Mouse (Mus musculus) embryonic fibroblast, embryonic 13.5 days (primary cell): ENCODE measurements around the gene Mrpl35. TPM values are rescaled to one million over a fixed set of nuclear protein-coding genes. Genes with fewer than 3 reads are reported as not detected.

Source experiments
- H3K27ac ChIP-seq: 2 replicates; pipeline ENCODE4 v1.5.1; 2012; ENCODE audit warnings: low read length, control low read depth, inconsistent platforms; ENCODE audit not compliant: insufficient read depth
- H3K4me1 ChIP-seq: 2 replicates; pipeline ENCODE4 v1.6.1; 2011; ENCODE audit warnings: low read length; ENCODE audit not compliant: control insufficient read depth, insufficient read depth
- H3K4me3 ChIP-seq: 2 replicates; pipeline ENCODE4 v1.5.1; 2011; ENCODE audit warnings: mild to moderate bottlenecking, control low read depth, low read length; ENCODE audit not compliant: insufficient read depth
- CTCF ChIP-seq: IDR thresholded peaks from 2 replicates; pipeline ENCODE4 v1.5.1; 2011; ENCODE audit warnings: mild to moderate bottlenecking, control low read depth, low read length, moderate library complexity, borderline replicate concordance; ENCODE audit not compliant: insufficient read depth
- POLR2A ChIP-seq: IDR thresholded peaks from 2 replicates; pipeline ENCODE4 v1.6.1; 2011; ENCODE audit warnings: low read depth, mild to moderate bottlenecking, control low read depth, low read length, moderate library complexity
- polyA plus RNA-seq: library from polyadenylated mRNA; stranded (reverse); fragments of >200 nt; gene quantifications from 2 replicates; pipeline ENCODE4 v1.2.4, GENCODE M21; 2011; ENCODE audit warnings: low read depth; ENCODE audit not compliant: missing spikeins, insufficient read length

Gene Mrpl35
- polyA plus RNA-seq, 1 experiment = 39.7 TPM

GRCm38 (mm10) chr6:71772156-71772555 lies 54.6 kb downstream of the Mrpl35 start:
- TF ChIP-seq CTCF (no peak), POLR2A (no peak)
- no peak overlapping the region for H3K27ac ChIP-seq

GRCm38 (mm10) chr6:71771282-71771681 lies 55.5 kb downstream of the Mrpl35 start:
- Histone ChIP-seq H3K27ac (no peak overlapping the region), H3K4me1 (no peaks in the 10 kb centered on the region), H3K4me3 (no peak overlapping the region)
- TF ChIP-seq POLR2A = no peak
- no peak for TF ChIP-seq CTCF

More at GRCm38 (mm10) chr6:71772156-71772555, 54.6 kb downstream of the Mrpl35 start:
- Histone ChIP-seq H3K4me1 (no peaks in the 10 kb centered on the region), H3K4me3 (no peak overlapping the region)

GRCm38 (mm10) chr6:71770856-71771255 lies 55.9 kb downstream of the Mrpl35 start:
- no peak overlapping the region for H3K4me3 ChIP-seq
- no peak overlapping the region for H3K27ac ChIP-seq
- TF ChIP-seq POLR2A (no peak), CTCF (no peak)
- H3K4me1 ChIP-seq = no peaks in the 10 kb centered on the region

- no peak for TF ChIP-seq CTCF
- TF ChIP-seq POLR2A = no peak
- no peak overlapping the region for H3K4me3 ChIP-seq
- H3K27ac ChIP-seq = no peak overlapping the region
- H3K4me1 ChIP-seq = no peaks in the 10 kb centered on the region
These were observed 56.7 kb downstream of the Mrpl35 start for GRCm38 (mm10) chr6:71769901-71770690.

- TF ChIP-seq CTCF = no peak
- TF ChIP-seq POLR2A = no peak
- H3K4me1 ChIP-seq = no peaks in the 10 kb centered on the region
- H3K27ac ChIP-seq = no peak overlapping the region
- no peak overlapping the region for H3K4me3 ChIP-seq
These were observed 59.0 kb downstream of the Mrpl35 start for GRCm38 (mm10) chr6:71767761-71768160.

Other genes with a start within 250 kb of the Mrpl35 start
- 40.1 and 44.1 TPM in 2 replicates for gene Kdm3a, start 194.0 kb downstream of the Mrpl35 start, polyA plus RNA-seq
- 2.2 and 4.5 TPM in 2 replicates for gene Reep1, start 119.4 kb downstream of the Mrpl35 start, polyA plus RNA-seq
- 132 and 134 TPM in 2 replicates for gene Immt, start 4.4 kb upstream of the Mrpl35 start, polyA plus RNA-seq
- 105 and 111 TPM in 2 replicates for gene Ptcd3, start 81.8 kb upstream of the Mrpl35 start, polyA plus RNA-seq
- 35.6 and 40.8 TPM in 2 replicates for gene Polr1a, start 82.1 kb upstream of the Mrpl35 start, polyA plus RNA-seq